Mouse (Mus musculus): ENCODE results near the gene Rnf5.

GRCm38 (mm10) chr17:34567311-34567710 is 36.2 kb downstream of the Rnf5 start:
- TF ChIP-seq CTCF (IDR thresholded peaks at IDR 0.05; ENCODE audit: extremely low read depth, insufficient read depth, low read length) = no peak
- TF ChIP-seq POLR2A (IDR thresholded peaks at IDR 0.05; ENCODE audit: extremely low read depth, insufficient read depth, low read length) = no peak
